Comparison of ENCODE assay signal across 13 mouse cellular contexts in the genomic region with DNA sequence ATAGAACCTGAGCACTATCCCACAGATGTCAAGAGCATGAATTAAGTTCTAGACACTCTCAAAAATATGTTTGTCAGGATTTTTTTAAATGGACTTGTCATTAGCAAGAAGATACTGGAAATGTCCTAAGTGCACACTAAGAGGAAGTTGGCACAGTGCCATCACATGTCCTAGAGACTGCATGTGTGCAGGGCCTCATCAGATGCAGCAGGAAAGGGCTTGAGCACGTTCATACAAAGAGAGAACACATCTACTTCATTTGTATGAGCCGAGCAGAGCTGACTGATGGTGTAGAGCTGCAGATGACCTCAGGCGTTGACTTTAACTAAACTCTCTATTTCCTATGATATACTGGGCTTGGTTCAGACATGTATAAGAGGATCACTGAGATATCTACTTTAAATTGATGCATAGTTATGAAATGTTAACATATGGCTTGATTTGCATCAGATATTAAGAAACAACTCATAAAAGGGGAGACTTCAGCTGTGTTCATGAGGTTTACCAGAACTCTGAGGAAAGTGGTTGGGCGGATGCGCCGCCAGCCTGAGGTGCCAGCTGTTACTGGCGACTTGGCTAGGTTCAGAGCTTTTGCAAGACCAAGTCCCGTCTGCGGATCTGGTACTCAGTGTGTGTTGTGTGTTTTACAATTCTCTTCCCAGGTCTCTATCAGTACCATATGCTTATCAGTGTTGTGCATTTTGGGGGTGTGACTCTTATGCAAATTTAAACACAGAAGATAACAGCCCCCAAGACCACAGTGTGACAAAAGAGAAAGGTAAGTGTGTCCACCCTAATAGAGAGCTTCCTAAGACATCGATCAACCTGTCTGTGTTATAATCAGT. TPM values are rescaled to one million over a fixed set of nuclear protein-coding genes. Genes with fewer than 3 reads are reported as not detected.
DNase-seq lines count a peak whose midpoint lies in the region; ATAC-seq and TF ChIP-seq lines count a peak whose summit lies in the region.
"Had no signal": no experiment of that assay in that cellular context is flagged by ENCODE, and none has a peak within 500 bp of the region (broad histone marks: within the 10 kb centered on the region; RNA-seq: fewer than 3 reads in every experiment).

No protein-coding gene starts in this region.

- TF ChIP-seq EP300 in MEL (IDR thresholded peaks at IDR 0.05; ENCODE audit: low read depth in 1 of 2, low read length in 2 of 2): peak; percentile 40 to 63; a peak in 2 of 4 replicates
- peak; percentile 89 for TF ChIP-seq EP300 in liver, embryonic 14.5 days (IDR thresholded peaks at IDR 0.05; ENCODE audit: low read depth)

- H3K36me3 ChIP-seq in heart, embryonic 11.5 days (ENCODE audit: control insufficient read depth, insufficient read depth, low read length): peaks cover 7% of the 10 kb centered on the region
- peaks cover 49% of the 10 kb centered on the region for H3K36me3 ChIP-seq in heart, embryonic 10.5 days
- peaks cover 0 to 33% of the 10 kb centered on the region in 2 experiments; a peak in 2 of 4 replicates for H3K36me3 ChIP-seq in MEL (ENCODE audit: control insufficient read depth in 1 of 2, insufficient read depth in 2 of 2, low read length in 2 of 2)
- H3K36me3 ChIP-seq in liver, embryonic 14.5 days (replicated peaks; ENCODE audit: control insufficient read depth, insufficient read depth, low read depth): peaks cover 4% of the 10 kb centered on the region; the same call in 1 of the 2 replicates

- no peaks in the 10 kb centered on the region for H3K79me2 ChIP-seq in MEL (ENCODE audit: control insufficient read depth, insufficient read depth, low read length, poor library complexity)

- DNase-seq in heart, embryonic 10.5 days (ENCODE audit: low spot score): no peak
- peak; percentile 56 for DNase-seq in MEL (ENCODE audit: low read depth, low spot score)
- DNase-seq in liver, embryonic 14.5 days (ENCODE audit: low read depth in 3 of 3, low spot score in 3 of 3): peak; percentile 61 to 71 (median 63)
- no peak for DNase-seq in left cerebral cortex, adult 9 months (ENCODE audit: low spot score in 2 of 2)
- no peak for DNase-seq in kidney, adult 11 months
- no peak for DNase-seq in right cerebral cortex, postnatal 10 days (ENCODE audit: low spot score in 2 of 2)
- DNase-seq: adrenal gland, postnatal 10 days; cerebellum, postnatal 36 days; spleen, adult 18-20 months had no signal

- H3K4me1 ChIP-seq in heart, embryonic 11.5 days (ENCODE audit: control insufficient read depth, insufficient read depth, low read length): no peaks in the 10 kb centered on the region
- no peaks in the 10 kb centered on the region for H3K4me1 ChIP-seq in heart, embryonic 10.5 days
- peaks cover 12 to 18% of the 10 kb centered on the region in 2 experiments for H3K4me1 ChIP-seq in MEL (ENCODE audit: control insufficient read depth in 1 of 2, insufficient read depth in 2 of 2, low read length in 2 of 2)
- peaks cover 36 to 38% of the 10 kb centered on the region in 2 experiments for H3K4me1 ChIP-seq in liver, embryonic 14.5 days (replicated peaks; ENCODE audit: control insufficient read depth in 2 of 2, insufficient read depth in 2 of 2, low read length in 1 of 2)
- H3K4me1 ChIP-seq: hindbrain, embryonic 15.5 days; neural tube, embryonic 13.5 days had no signal

- H3K9me3 ChIP-seq in heart, embryonic 11.5 days (replicated peaks; ENCODE audit: control insufficient read depth, low read length): no peaks in the 10 kb centered on the region
- H3K9me3 ChIP-seq in heart, embryonic 10.5 days: no peaks in the 10 kb centered on the region
- no peaks in the 10 kb centered on the region for H3K9me3 ChIP-seq in MEL (replicated peaks; ENCODE audit: insufficient read depth, low read length)
- no peaks in the 10 kb centered on the region for H3K9me3 ChIP-seq in liver, embryonic 14.5 days (ENCODE audit: control insufficient read depth, low read length)
- H3K9me3 ChIP-seq: hindbrain, embryonic 15.5 days; neural tube, embryonic 13.5 days had no signal

- H3K27ac ChIP-seq in heart, embryonic 11.5 days (ENCODE audit: low read depth, low read length): no peak overlapping the region
- H3K27ac ChIP-seq in heart, embryonic 10.5 days: no peak overlapping the region
- no peak overlapping the region for H3K27ac ChIP-seq in MEL (ENCODE audit: control insufficient read depth, low read depth, low read length)
- peak overlapping the region; percentile 63 for H3K27ac ChIP-seq in liver, embryonic 14.5 days
- H3K27ac ChIP-seq: hindbrain, embryonic 15.5 days; neural tube, embryonic 13.5 days had no signal

- no peak overlapping the region for H3K9ac ChIP-seq in heart, embryonic 11.5 days (ENCODE audit: low read depth, low read length)
- no peak overlapping the region for H3K9ac ChIP-seq in MEL (ENCODE audit: control insufficient read depth, low read depth, low read length, poor library complexity, severe bottlenecking)
- peak overlapping the region; percentile 27; the same call in 1 of the 2 replicates for H3K9ac ChIP-seq in liver, embryonic 14.5 days (replicated peaks)
- H3K9ac ChIP-seq: hindbrain, embryonic 15.5 days; neural tube, embryonic 13.5 days had no signal

- no peak for TF ChIP-seq POLR2A in MEL (IDR thresholded peaks at IDR 0.05; ENCODE audit: control insufficient read depth in 1 of 2, insufficient read depth in 1 of 2, low read depth in 1 of 2, low read length in 2 of 2, poor library complexity in 1 of 2)

- 0 out of 2 replicates have a peak, but pooled peaks have one; percentile 35 for ATAC-seq in heart, embryonic 11.5 days (replicated peaks; ENCODE audit: insufficient number of reproducible peaks, low FRiP score, low TSS enrichment)
- ATAC-seq in granulocyte monocyte progenitor cell, adult 5-6 weeks (replicated peaks; ENCODE audit: poor library complexity, severe bottlenecking): peak; percentile 51
- peak; percentile 90 for ATAC-seq in liver, embryonic 14.5 days (ENCODE audit: insufficient read depth)

- H3K4me3 ChIP-seq in heart, embryonic 11.5 days (ENCODE audit: low read depth, low read length): no peak overlapping the region
- H3K4me3 ChIP-seq in heart, embryonic 10.5 days: no peak overlapping the region
- no peak overlapping the region for H3K4me3 ChIP-seq in MEL (ENCODE audit: control insufficient read depth in 1 of 2, insufficient read depth in 1 of 2, low read depth in 2 of 2, low read length in 2 of 2)
- no peak overlapping the region for H3K4me3 ChIP-seq in liver, embryonic 14.5 days (ENCODE audit: insufficient read depth in 1 of 2, low read depth in 2 of 2, low read length in 2 of 2)
- H3K4me3 ChIP-seq: hindbrain, embryonic 15.5 days; neural tube, embryonic 13.5 days had no signal

- no peaks in the 10 kb centered on the region for H3K27me3 ChIP-seq in heart, embryonic 11.5 days (ENCODE audit: control insufficient read depth, insufficient read depth, low read length)
- H3K27me3 ChIP-seq in heart, embryonic 10.5 days (ENCODE audit: insufficient read depth, poor library complexity, severe bottlenecking): no peaks in the 10 kb centered on the region
- no peaks in the 10 kb centered on the region for H3K27me3 ChIP-seq in MEL (ENCODE audit: control insufficient read depth in 1 of 2, insufficient read depth in 2 of 2, low read length in 2 of 2)
- H3K27me3 ChIP-seq in liver, embryonic 14.5 days (ENCODE audit: control insufficient read depth, insufficient read depth, low read length): no peaks in the 10 kb centered on the region
- H3K27me3 ChIP-seq: hindbrain, embryonic 15.5 days; neural tube, embryonic 13.5 days had no signal

- 91% methylated on average over 10 of the region's 10 CpGs for WGBS in heart, embryonic 11.5 days (ENCODE audit: insufficient replicate concordance)
- 89% methylated on average over 10 of the region's 10 CpGs for WGBS in heart, embryonic 10.5 days
- WGBS in liver, embryonic 14.5 days (ENCODE audit: insufficient replicate concordance): 41% methylated on average over 10 of the region's 10 CpGs

- TF ChIP-seq RAD21 in MEL (IDR thresholded peaks at IDR 0.05; ENCODE audit: low read depth, low read length): no peak

- no peak for TF ChIP-seq CTCF in MEL (IDR thresholded peaks at IDR 0.05 in 2 of 3, conservative IDR thresholded peaks at IDR 0.05 in 1 of 3; ENCODE audit: control insufficient read depth in 1 of 3, insufficient read depth in 1 of 3, low read depth in 2 of 3, low read length in 3 of 3, poor library complexity in 1 of 3, severe bottlenecking in 1 of 3)
- no peak for TF ChIP-seq CTCF in liver, embryonic 14.5 days (IDR thresholded peaks at IDR 0.05; ENCODE audit: low read depth)

- no peak overlapping the region for H3K4me2 ChIP-seq in heart, embryonic 11.5 days
- H3K4me2 ChIP-seq in liver, embryonic 14.5 days (ENCODE audit: low read depth): peak overlapping the region; percentile 57
- H3K4me2 ChIP-seq: hindbrain, embryonic 15.5 days; neural tube, embryonic 13.5 days had no signal

TF ChIP-seq in MEL, 35 proteins besides CTCF, POLR2A, EP300 and RAD21:
- TF ChIP-seq GATA1 (IDR thresholded peaks at IDR 0.05; ENCODE audit: low read depth, low read length) (peak; percentile 68), TCF12 (IDR thresholded peaks at IDR 0.05; ENCODE audit: low read depth, low read length) (peak; percentile 62), MYC (IDR thresholded peaks at IDR 0.05; ENCODE audit: low read depth, low read length) (no peak), ETS1 (IDR thresholded peaks at IDR 0.05; ENCODE audit: low read depth, low read length) (0 out of 2 replicates have a peak, but pooled peaks have one; percentile 31)
TF ChIP-seq in MEL: peak in this region for 3.

RNA-seq across cellular contexts. Expression of a gene that starts 10.0 kb away (rescaled TPM):
- 27.4 and 31.3 TPM in 2 replicates for polyA plus RNA-seq in heart, embryonic 11.5 days (2014; fragmentation: Nextera tagmentation; extraction: Ambion mirVana)
- 24.1 and 29.8 TPM in 2 replicates for polyA plus RNA-seq in heart, embryonic 10.5 days (2016; fragmentation: Nextera tagmentation; extraction: Ambion mirVana)
- total RNA-seq in MEL (2012; rRNA removed): 14.1 and 15.8 TPM in 2 replicates
- polyA plus RNA-seq in MEL (2012; ENCODE audit: insufficient read depth in 1 of 2, insufficient read length in 2 of 2, low read depth in 1 of 2, low replicate concordance in 2 of 2, missing spikeins in 1 of 2): 10 to 100 TPM in 1 of 2 experiments, not detected in 1; 39.0 TPM
- 30.9 and 46.7 TPM in 2 replicates for total RNA-seq in granulocyte monocyte progenitor cell, adult 5-6 weeks (2014; fragmentation: Nextera tagmentation)
- total RNA-seq in granulocyte monocyte progenitor cell, adult 5-6 weeks (2017): 41.4 and 53.7 TPM in 2 replicates
- polyA plus RNA-seq in liver, embryonic 14.5 days (2012; rRNA removed): 11.3 and 19.6 TPM in 2 replicates
- polyA plus RNA-seq in liver, embryonic 14.5 days (2014; fragmentation: Nextera tagmentation; extraction: Ambion mirVana): 22.8 and 27.0 TPM in 2 replicates

Comparison
In these comparisons a context has a peak if more than half of its experiments do, and no peak if none do; other contexts are left out.
1. ATAC-seq: peak in every context shown above with its lines; median percentile 90 in liver, embryonic 14.5 days; 51 in granulocyte monocyte progenitor cell, adult 5-6 weeks; 35 in heart, embryonic 11.5 days.
2. DNase-seq: peak in MEL (single experiment) and liver, embryonic 14.5 days (3 of 3); none in heart, embryonic 10.5 days (single experiment), left cerebral cortex, adult 9 months (0 of 2), kidney, adult 11 months (single experiment) and right cerebral cortex, postnatal 10 days (0 of 2).